Mouse (Mus musculus): ENCODE data around the gene Gm3558.
A peak's percentile ranks its signal among the peaks of the same experiment; 100 is the strongest.
"Not testable (repeated sequence)": the region's sequence is repeated elsewhere in the genome, so short reads cannot be mapped to it uniquely, and the experiment has no call there.

Gene Gm3558

GRCm38 (mm10) chr14:7568382-7568781 lies at the start of gene Gm3558:
Gm3558 (minus strand) TSS chr14:7568566.
- not testable (repeated sequence) for DNase-seq (ENCODE audit: low spot score)

GRCm38 (mm10) chr14:7595492-7595891 lies 27.1 kb upstream of the Gm3558 start, which contains the start of gene Gm10338:
Gm10338 (minus strand) TSS chr14:7595592.
- DNase-seq (ENCODE audit: low spot score), result not testable (repeated sequence)

GRCm38 (mm10) chr14:7567890-7568289 lies 476 bp downstream of the Gm3558 start:
- not testable (repeated sequence) for DNase-seq (ENCODE audit: low spot score)

- peak; percentile 31 for DNase-seq (ENCODE audit: low spot score)
These were observed 1.1 kb downstream of the Gm3558 start for GRCm38 (mm10) chr14:7567266-7567665.
